Mouse (Mus musculus): ENCODE measurements around the gene Ufd1. TPM values are rescaled to one million over a fixed set of nuclear protein-coding genes. Genes with fewer than 3 reads are reported as not detected.

Gene Ufd1
- 94.5 and 101 TPM in 2 replicates for polyA plus RNA-seq (2016; fragmentation: Nextera tagmentation; extraction: Ambion mirVana)

DNA sequence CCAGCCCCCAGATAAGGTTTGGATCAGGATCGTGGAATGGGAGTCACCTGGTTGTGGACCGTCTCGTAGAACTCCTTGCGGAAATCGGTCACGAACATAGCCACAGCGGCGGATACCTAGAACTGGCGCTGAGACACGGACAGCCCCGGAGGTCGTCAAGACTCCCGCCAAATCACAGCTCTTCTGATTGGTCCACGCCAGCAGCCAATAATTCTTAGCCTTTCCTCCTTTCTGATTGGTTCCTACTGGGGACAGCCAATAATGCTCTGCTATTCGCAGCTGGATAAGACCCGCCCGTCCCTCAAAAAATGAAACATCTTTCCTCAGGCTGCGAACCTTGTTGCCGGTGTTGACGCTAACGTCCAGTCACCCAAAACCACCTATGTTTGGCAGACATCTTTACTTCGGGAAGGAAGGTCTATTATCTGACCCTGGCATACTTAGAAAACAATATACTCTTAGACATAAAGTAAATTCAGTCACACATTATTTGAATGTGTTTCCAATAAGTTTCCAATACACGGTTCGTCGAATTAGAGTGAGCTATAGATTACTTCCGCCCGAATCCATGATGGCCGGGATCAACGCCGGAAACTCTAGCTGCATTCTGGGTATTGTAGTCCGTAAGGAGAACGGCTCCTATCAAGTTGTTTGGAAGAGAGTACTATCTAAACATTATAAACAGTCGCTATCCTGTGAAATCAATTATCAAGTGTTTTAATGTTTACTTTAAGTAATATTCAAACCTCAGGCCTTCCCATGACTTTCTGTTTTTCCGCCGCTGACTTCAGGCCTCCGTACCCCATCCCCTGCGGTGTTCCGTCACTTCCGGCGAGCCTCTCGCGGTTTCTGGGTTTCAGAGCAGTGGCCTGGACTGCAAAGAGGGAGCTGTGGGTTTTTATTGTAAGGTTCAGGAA is at the start of gene Ufd1, which contains the start of gene Cdc45:
Gene Ufd1 (plus strand): TSS at position 312 of the 917 bp plus-strand sequence.
Gene Cdc45 (minus strand): TSS at position 520 of the 917 bp plus-strand sequence.
- H3K9me3 ChIP-seq: no peaks in the 10 kb centered on the region
- peaks cover 59% of the 10 kb centered on the region for H3K36me3 ChIP-seq (replicated peaks)
- DNase-seq (ENCODE audit: extremely low spot score, low spot score): peak; percentile 89
- peak within 1 kb of the TSS; percentile 90 for H3K27ac ChIP-seq
- under 1% methylated on average over 42 of the region's 42 CpGs for WGBS
- peak within 1 kb of the TSS; percentile 86 for H3K4me3 ChIP-seq
- H3K27me3 ChIP-seq (ENCODE audit: poor library complexity, severe bottlenecking): no peaks in the 10 kb centered on the region
- peaks cover 28% of the 10 kb centered on the region for H3K4me1 ChIP-seq

DNA sequence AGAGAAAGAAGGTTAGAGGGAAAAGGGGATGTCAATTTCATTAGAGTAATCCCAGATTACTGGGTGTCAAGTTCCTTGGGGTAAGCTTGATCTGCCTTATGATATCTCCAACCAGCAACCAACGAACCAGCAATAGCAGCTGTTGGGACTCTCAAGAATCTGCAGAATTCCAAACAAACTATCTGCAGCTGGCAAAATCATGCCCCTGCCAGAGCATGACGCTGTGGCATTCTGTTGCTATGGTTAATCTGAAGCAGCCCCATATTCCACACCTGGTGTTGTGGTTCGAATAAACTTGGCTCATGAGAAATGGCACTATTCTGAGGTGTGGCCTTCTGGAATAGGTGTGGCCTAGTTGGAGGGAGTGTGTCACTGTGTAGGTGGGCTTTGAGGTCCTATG is 48.6 kb upstream of the Ufd1 start:
- H3K27me3 ChIP-seq (ENCODE audit: poor library complexity, severe bottlenecking): no peaks in the 10 kb centered on the region
- 79% methylated on average over 3 of the region's 3 CpGs for WGBS
- H3K9me3 ChIP-seq: no peaks in the 10 kb centered on the region
- no peak for DNase-seq (ENCODE audit: extremely low spot score, low spot score)
- no peak overlapping the region for H3K4me3 ChIP-seq
- H3K4me1 ChIP-seq: no peaks in the 10 kb centered on the region
- no peaks in the 10 kb centered on the region for H3K36me3 ChIP-seq (replicated peaks)
- no peak overlapping the region for H3K27ac ChIP-seq

DNA sequence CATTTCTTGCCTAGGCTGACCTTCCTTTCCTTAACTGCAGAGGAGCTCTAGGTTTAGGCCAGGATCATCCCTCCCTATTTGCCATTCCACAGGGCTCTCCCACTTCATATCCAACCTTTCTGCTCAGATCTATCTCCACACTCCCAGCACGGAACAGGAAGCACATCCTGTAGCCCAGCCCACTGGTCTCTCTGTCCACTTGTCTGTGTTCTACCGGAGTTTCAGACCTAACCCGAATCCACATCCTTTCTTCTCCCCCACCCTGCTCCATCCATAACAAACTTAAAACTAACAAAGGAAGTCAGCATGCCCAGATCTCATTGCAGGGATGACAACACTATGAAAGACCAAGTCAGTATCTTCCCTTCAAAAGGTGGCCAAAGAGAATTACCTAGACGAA is 45.2 kb upstream of the Ufd1 start:
- no peak overlapping the region for H3K4me3 ChIP-seq
- H3K27ac ChIP-seq: no peak overlapping the region
- no peaks in the 10 kb centered on the region for H3K4me1 ChIP-seq
- no peaks in the 10 kb centered on the region for H3K36me3 ChIP-seq (replicated peaks)
- 82% methylated on average over 4 of the region's 4 CpGs for WGBS
- no peaks in the 10 kb centered on the region for H3K27me3 ChIP-seq (ENCODE audit: poor library complexity, severe bottlenecking)
- no peaks in the 10 kb centered on the region for H3K9me3 ChIP-seq
- no peak for DNase-seq (ENCODE audit: extremely low spot score, low spot score)

DNA sequence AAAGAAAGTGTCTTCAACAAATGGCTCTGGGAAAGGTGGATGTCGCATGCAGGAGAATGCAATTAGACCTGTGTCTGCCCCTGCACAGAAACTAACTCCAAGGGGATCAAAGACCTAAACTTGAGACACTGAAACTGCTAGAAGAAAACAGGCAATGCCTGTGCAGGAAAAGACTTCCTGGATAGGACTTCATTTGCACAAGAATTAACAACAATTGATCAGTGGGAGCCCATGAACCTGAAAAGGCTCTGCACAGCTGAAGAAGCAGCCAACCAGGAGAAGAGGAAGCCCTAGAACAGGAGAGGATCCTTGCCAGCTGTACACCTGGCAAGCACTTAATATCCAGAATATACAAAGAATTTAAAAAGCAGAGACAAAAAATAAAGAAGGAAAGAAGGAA is 42.1 kb upstream of the Ufd1 start:
- H3K4me3 ChIP-seq: no peak overlapping the region
- H3K4me1 ChIP-seq: peaks cover 15% of the 10 kb centered on the region
- H3K9me3 ChIP-seq: no peaks in the 10 kb centered on the region
- DNase-seq (ENCODE audit: extremely low spot score, low spot score): no peak
- no peaks in the 10 kb centered on the region for H3K36me3 ChIP-seq (replicated peaks)
- WGBS: 70% methylated on average over 1 of the region's 1 CpGs
- no peak overlapping the region for H3K27ac ChIP-seq
- H3K27me3 ChIP-seq (ENCODE audit: poor library complexity, severe bottlenecking): peaks cover 6% of the 10 kb centered on the region

DNA sequence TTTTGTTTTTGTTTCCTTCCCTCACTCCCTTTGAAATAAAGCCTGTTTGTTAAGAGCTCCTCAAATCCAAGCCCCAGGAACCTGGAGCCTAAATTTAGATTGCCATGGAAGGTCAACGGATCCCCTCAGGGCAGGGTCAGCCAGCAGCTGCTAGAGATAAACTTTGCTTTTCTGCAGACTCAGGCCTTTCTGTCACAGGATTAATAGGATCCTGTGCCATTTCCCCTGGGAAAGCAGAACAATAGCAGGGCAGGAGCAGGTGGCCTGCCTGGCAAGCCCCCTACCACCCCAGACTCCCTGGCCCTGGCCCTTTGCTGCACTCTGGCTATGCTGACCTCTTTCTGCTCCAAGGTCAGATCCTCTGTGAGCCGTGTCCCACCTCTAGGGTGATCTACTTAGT is 37.6 kb upstream of the Ufd1 start:
- Histone ChIP-seq H3K9me3 (no peaks in the 10 kb centered on the region), H3K27me3 (ENCODE audit: poor library complexity, severe bottlenecking) (peaks cover 51% of the 10 kb centered on the region), H3K27ac (no peak overlapping the region), H3K36me3 (replicated peaks) (no peaks in the 10 kb centered on the region), H3K4me1 (peaks cover 46% of the 10 kb centered on the region), H3K4me3 (no peak overlapping the region)
- DNase-seq (ENCODE audit: extremely low spot score, low spot score): no peak
- 24% methylated on average over 2 of the region's 2 CpGs for WGBS

DNA sequence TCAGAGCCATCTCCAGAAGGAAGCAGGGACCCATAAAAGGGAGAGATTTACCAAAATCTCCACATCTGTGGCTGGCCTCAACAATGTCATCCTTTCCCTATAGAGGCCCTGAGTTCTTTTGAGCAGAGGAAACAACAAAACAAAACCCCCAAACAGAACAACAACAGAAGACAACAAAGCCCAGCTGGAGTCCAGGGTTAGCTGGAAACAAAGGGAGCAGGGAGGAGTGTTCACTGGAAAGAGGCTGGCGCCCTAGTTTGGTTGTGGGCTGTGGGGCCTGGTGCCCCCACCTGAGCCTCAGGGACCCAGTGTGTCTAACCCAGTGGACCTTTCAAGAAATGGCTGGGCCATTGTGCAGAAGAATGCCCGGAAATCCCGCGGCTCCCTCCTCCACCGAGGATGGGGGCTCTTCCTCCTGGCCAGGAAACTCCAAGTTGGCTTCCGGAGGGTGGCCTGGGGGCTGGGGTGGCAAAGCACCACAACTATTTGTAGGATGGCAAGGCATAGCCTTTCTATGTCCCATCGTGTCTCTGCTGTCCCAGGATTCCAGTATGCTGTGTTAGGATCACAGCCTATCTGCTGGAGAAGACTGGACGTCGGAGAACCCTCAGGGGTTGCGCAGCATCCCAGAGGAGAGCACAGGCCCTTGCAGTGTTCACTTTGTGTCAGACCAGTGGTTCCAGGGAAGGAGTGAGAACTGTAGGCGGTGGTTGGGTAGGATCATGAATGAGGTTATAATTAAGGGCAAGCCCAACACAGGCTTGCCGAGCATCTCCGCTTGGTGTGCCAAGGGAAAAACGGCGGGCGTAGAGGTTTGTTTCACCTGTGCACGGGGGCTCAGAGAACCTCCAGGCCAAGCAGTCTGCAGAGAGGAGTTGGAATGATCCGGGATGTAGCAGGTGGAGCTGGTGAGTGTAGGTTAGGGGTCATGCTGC is 35.7 kb upstream of the Ufd1 start:
- peak overlapping the region; percentile 52 for H3K4me3 ChIP-seq
- H3K27ac ChIP-seq: no peak overlapping the region
- H3K4me1 ChIP-seq: peaks cover 46% of the 10 kb centered on the region
- no peaks in the 10 kb centered on the region for H3K9me3 ChIP-seq
- WGBS: 17% methylated on average over 18 of the region's 18 CpGs
- DNase-seq (ENCODE audit: extremely low spot score, low spot score): no peak
- H3K27me3 ChIP-seq (ENCODE audit: poor library complexity, severe bottlenecking): peaks cover 62% of the 10 kb centered on the region
- H3K36me3 ChIP-seq (replicated peaks): peaks cover 14% of the 10 kb centered on the region

DNA sequence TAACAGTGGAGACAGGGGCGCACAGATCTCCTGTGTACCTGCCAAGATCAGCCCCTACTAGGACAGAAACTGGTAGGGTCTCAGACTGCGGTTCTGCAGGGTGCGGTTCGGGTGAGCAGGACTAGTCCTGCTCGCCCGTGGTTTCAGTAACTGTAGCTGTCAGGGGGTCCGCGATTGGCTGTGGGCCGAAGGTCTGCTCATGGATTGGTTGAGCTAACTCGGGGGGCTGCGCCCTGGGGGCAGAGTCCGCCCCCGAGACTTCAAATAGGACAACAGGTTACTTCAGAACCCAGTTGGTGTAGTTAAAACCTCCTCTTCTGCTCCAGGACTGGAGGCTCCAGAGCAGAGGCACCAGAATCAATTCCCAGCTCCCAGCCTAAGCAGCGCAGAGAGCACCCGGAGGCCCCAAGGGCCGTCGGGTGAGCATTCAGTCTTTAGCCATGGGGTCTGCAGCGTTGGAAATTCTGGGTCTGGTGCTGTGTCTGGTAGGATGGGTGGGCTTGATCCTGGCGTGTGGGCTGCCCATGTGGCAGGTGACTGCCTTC is 35.0 kb upstream of the Ufd1 start, which contains the start of gene Cldn5:
Gene Cldn5 (plus strand): TSS at position 292 of the 545 bp plus-strand sequence.
- H3K4me3 ChIP-seq: peak within 1 kb of the TSS; percentile 52
- no peaks in the 10 kb centered on the region for H3K9me3 ChIP-seq
- DNase-seq (ENCODE audit: extremely low spot score, low spot score): peak; percentile 30
- peak within 1 kb of the TSS; percentile 70 for H3K27ac ChIP-seq
- H3K27me3 ChIP-seq (ENCODE audit: poor library complexity, severe bottlenecking): peaks cover 62% of the 10 kb centered on the region
- peaks cover 46% of the 10 kb centered on the region for H3K4me1 ChIP-seq
- 2% methylated on average over 19 of the region's 19 CpGs for WGBS
- peaks cover 21% of the 10 kb centered on the region for H3K36me3 ChIP-seq (replicated peaks)

DNA sequence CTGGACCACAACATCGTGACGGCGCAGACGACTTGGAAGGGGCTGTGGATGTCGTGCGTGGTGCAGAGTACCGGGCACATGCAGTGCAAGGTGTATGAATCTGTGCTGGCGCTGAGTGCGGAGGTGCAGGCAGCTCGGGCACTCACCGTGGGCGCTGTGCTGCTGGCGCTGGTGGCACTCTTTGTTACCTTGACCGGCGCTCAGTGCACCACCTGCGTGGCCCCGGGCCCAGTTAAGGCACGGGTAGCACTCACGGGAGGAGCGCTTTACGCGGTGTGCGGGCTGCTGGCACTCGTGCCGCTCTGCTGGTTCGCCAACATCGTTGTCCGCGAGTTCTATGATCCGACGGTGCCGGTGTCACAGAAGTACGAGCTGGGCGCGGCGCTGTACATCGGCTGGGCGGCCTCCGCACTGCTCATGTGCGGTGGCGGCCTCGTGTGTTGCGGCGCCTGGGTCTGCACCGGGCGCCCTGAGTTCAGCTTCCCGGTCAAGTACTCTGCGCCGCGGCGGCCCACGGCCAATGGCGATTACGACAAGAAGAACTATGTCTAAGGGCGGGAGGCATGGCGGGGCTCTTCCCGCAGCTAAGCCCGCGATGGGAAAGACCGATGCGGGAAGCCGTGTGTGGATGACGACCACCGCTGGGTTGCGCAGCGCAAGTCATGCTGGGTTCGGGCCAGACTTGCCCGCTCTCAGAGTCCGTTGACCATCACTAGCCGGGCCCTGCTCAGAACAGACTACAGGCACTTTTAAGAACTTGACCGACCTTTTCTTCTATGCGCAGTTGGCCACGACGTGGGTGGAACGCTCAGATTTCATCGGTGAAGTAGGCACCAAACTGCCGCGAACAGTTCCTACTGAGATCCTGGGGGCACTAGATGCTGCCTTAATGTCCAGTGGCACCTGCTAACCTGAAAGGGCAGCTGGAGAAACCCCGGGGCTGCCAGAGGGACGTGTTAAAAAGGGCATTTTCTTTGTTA is 34.2 kb upstream of the Ufd1 start:
- peaks cover 62% of the 10 kb centered on the region for H3K27me3 ChIP-seq (ENCODE audit: poor library complexity, severe bottlenecking)
- peak; percentile 29 for DNase-seq (ENCODE audit: extremely low spot score, low spot score)
- H3K9me3 ChIP-seq: no peaks in the 10 kb centered on the region
- H3K36me3 ChIP-seq (replicated peaks): peaks cover 29% of the 10 kb centered on the region
- peaks cover 46% of the 10 kb centered on the region for H3K4me1 ChIP-seq
- peak overlapping the region; percentile 70 for H3K27ac ChIP-seq
- 3% methylated on average over 80 of the region's 80 CpGs for WGBS
- H3K4me3 ChIP-seq: peak overlapping the region; percentile 52

DNA sequence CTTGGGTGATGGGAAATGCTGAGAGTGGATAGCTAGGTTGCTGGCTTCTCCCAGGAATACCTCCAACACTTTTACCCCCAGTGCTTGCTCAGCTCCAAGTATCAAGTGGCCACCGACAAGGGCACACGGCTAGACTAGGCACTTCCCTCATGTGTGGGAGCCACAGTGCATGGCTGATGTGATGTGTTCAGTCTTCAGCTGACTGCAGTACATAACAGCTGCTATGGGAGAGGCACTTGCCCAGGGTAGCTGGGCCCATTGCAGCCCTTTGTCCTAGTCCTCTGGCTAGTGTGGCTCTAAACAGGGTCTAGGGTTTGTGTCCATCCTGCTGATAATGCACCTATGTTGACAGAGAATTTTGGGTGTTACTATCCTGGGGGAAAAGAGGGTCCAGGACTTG is 33.1 kb upstream of the Ufd1 start:
- H3K27me3 ChIP-seq (ENCODE audit: poor library complexity, severe bottlenecking): peaks cover 62% of the 10 kb centered on the region
- H3K36me3 ChIP-seq (replicated peaks): peaks cover 38% of the 10 kb centered on the region
- H3K27ac ChIP-seq: no peak overlapping the region
- H3K4me3 ChIP-seq: peak overlapping the region; percentile 52
- DNase-seq (ENCODE audit: extremely low spot score, low spot score): no peak
- WGBS: 60% methylated on average over 2 of the region's 2 CpGs
- no peaks in the 10 kb centered on the region for H3K9me3 ChIP-seq
- peaks cover 42% of the 10 kb centered on the region for H3K4me1 ChIP-seq

DNA sequence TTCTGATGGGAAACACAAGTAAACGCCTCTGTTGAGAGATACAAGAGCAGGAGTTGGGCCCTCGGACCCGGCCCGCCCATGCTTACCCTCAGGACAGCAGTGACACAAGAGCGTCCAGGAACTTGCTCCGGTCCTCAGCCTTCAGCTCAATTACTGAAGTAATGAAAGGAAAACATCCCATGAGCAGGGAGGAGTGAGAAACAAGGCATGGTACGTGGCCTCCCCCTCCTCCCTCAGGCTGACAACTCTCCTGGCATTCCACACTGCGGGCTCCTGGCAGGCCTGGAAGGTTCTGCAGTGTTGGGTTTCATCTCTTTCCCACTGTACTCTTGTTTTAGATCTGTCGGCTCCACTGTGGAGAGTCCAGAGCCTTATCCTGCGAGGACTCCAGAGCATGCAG is 29.8 kb upstream of the Ufd1 start:
- H3K27me3 ChIP-seq (ENCODE audit: poor library complexity, severe bottlenecking): peaks cover 33% of the 10 kb centered on the region
- H3K27ac ChIP-seq: no peak overlapping the region
- 85% methylated on average over 10 of the region's 10 CpGs for WGBS
- H3K4me1 ChIP-seq: peaks cover 14% of the 10 kb centered on the region
- peaks cover 71% of the 10 kb centered on the region for H3K36me3 ChIP-seq (replicated peaks)
- H3K9me3 ChIP-seq: no peaks in the 10 kb centered on the region
- no peak overlapping the region for H3K4me3 ChIP-seq
- no peak for DNase-seq (ENCODE audit: extremely low spot score, low spot score)

DNA sequence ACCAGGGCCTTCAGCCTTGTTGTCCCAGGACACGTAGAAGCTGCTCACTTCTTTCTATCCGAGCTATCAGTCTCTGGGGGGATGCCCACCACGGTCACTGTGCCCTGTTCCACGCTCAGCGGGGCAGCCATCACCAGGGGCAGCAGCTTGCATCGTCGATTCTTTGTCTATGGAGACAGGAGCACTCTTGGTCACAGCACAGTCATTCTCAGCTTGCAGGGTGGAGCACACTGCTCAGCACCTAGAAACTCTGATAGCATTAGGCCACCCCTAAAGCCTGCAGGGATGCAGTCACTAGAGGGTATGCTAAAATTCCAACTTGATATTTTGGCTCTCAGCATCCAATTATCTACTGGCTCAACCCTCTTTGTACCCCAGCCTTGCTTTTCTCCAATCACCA is 26.6 kb upstream of the Ufd1 start:
- 93% methylated on average over 7 of the region's 7 CpGs for WGBS
- DNase-seq (ENCODE audit: extremely low spot score, low spot score): no peak
- Histone ChIP-seq H3K9me3 (no peaks in the 10 kb centered on the region), H3K36me3 (replicated peaks) (peaks cover 95% of the 10 kb centered on the region), H3K4me1 (no peaks in the 10 kb centered on the region), H3K27me3 (ENCODE audit: poor library complexity, severe bottlenecking) (peaks cover under 1% of the 10 kb centered on the region), H3K27ac (no peak overlapping the region), H3K4me3 (no peak overlapping the region)
